In the genomic region with DNA sequence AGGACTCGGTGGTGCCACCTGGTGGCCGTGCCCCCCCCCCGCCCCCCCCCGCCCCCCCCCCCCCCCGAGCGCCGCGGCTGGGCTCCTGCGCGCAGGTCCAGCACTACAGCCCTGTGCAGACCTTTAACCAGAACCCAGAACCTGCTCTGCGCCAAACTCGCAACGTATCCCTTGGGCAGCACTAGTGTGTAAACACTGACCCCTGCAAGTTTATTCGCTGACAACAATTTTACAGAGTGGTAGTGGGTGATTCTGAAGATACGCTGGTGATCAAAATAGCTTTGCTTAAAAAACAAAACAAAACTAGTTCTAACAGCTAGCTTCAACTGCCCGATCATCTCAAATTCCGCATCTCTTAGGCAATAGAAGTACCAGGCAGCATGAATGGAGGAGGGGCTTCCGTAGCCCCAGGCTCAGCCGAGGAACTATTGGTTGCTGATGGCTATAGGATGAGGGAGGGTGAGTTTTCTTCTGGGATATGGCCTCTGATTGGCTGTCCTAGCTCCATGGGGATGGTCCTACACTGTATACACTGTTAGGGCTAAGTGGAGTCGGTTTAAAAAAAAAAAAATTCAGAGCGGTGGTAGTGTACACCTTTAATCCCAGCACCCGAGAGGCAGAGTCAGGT, we compare ENCODE assay signal across 8 mouse cellular contexts. TPM values are rescaled to one million over a fixed set of nuclear protein-coding genes. Genes with fewer than 3 reads are reported as not detected.
DNase-seq lines count a peak whose midpoint lies in the region; ATAC-seq lines count a peak whose summit lies in the region.

A gene (minus strand): TSS at position 5 of the 628 bp plus-strand sequence.

- peak within 1 kb of the TSS; percentile 70 for H3K9ac ChIP-seq in intestine, embryonic 14.5 days (ENCODE audit: low read length)

- peak within 1 kb of the TSS; percentile 69 for H3K4me3 ChIP-seq in intestine, embryonic 14.5 days (ENCODE audit: low read depth, low read length)

- peak within 1 kb of the TSS; percentile 79 for H3K27ac ChIP-seq in intestine, embryonic 14.5 days (ENCODE audit: low read depth)

- no peak for DNase-seq in urinary bladder, adult 2 months (ENCODE audit: low spot score)
- DNase-seq in urinary bladder, postnatal 36 days (ENCODE audit: low spot score in 2 of 2) = no peak
- DNase-seq in cerebellum, adult 9-10 months = peak; percentile 69
- no peak for DNase-seq in gastrocnemius, postnatal 14 days
- no peak for DNase-seq in intestine, embryonic 14.5 days (ENCODE audit: low spot score)
- peak; percentile 55 for DNase-seq in splenic B cell, adult 2 months (ENCODE audit: low read depth, low spot score)
- DNase-seq in testis, postnatal 10 days (ENCODE audit: low spot score) = no peak

- peak; percentile 97 for ATAC-seq in intestine, embryonic 14.5 days (replicated peaks; ENCODE audit: low FRiP score, low TSS enrichment, low read depth)
- ATAC-seq in megakaryocyte progenitor cell, adult 5-6 weeks (replicated peaks; ENCODE audit: poor library complexity) = peak; percentile 74

- peak within 1 kb of the TSS; percentile 84 for H3K4me2 ChIP-seq in intestine, embryonic 14.5 days (ENCODE audit: low read length)

- under 1% methylated on average over 14 of the region's 22 CpGs for WGBS in intestine, embryonic 14.5 days

- intact Hi-C loops in gastrocnemius, postnatal 14 days (cut with DNase I; ENCODE audit: low total_unique reads) = no loop called here

- H3K36me3 ChIP-seq in intestine, embryonic 14.5 days (ENCODE audit: control insufficient read depth, insufficient read depth, low read length) = no peaks in the 10 kb centered on the region; the same call in 1 of the 2 replicates
- H3K36me3 ChIP-seq in splenic B cell, adult 2 months (ENCODE audit: control insufficient read depth, insufficient read depth, low read length, poor library complexity, severe bottlenecking) = no peaks in the 10 kb centered on the region

- peaks cover 5% of the 10 kb centered on the region for H3K4me1 ChIP-seq in intestine, embryonic 14.5 days (replicated peaks; ENCODE audit: control insufficient read depth, insufficient read depth, low read length)

- H3K27me3 ChIP-seq in intestine, embryonic 14.5 days (replicated peaks; ENCODE audit: control insufficient read depth, insufficient read depth, low read length) = no peaks in the 10 kb centered on the region
- no peaks in the 10 kb centered on the region for H3K27me3 ChIP-seq in splenic B cell, adult 2 months (ENCODE audit: control insufficient read depth, insufficient read depth, low read length, poor library complexity, severe bottlenecking)

- no peaks in the 10 kb centered on the region for H3K9me3 ChIP-seq in intestine, embryonic 14.5 days (ENCODE audit: control insufficient read depth, low read length)

RNA-seq across cellular contexts. Expression of the gene that starts here (rescaled TPM):
- 9.1 and 10.5 TPM in 2 replicates for polyA plus RNA-seq in urinary bladder, adult 2 months (2012; rRNA removed)
- total RNA-seq in gastrocnemius, postnatal 14 days (2021) = 10 to 100 TPM; 19.8 to 20.8 TPM
- 46.5 and 51.9 TPM in 2 replicates for polyA plus RNA-seq in intestine, embryonic 14.5 days (2014; fragmentation: Nextera tagmentation; extraction: Ambion mirVana)
- total RNA-seq in megakaryocyte progenitor cell, adult 5-6 weeks (2015) = 28.2 and 30.0 TPM in 2 replicates
- 13.0 and 15.3 TPM in 2 replicates for total RNA-seq in megakaryocyte progenitor cell, adult 5-6 weeks (2017)

Comparison
In these comparisons a context has a peak if more than half of its experiments do, and no peak if none do; other contexts are left out.
1. DNase-seq: peak in cerebellum, adult 9-10 months (single experiment) and splenic B cell, adult 2 months (single experiment); none in urinary bladder, adult 2 months (single experiment), urinary bladder, postnatal 36 days (0 of 2), gastrocnemius, postnatal 14 days (single experiment), intestine, embryonic 14.5 days (single experiment) and testis, postnatal 10 days (single experiment).